Mouse (Mus musculus): ENCODE measurements around the gene Edn2.

Gene Edn2

GRCm38 (mm10) chr4:120161166-120161949 is at the start of gene Edn2:
TSS of gene Edn2 (plus strand) at chr4:120161206.
- no peak for DNase-seq (ENCODE audit: extremely low read depth, low read depth, low spot score)

GRCm38 (mm10) chr4:120115516-120115915 is 45.5 kb upstream of the Edn2 start:
- no peak for DNase-seq (ENCODE audit: extremely low read depth, low read depth, low spot score)

GRCm38 (mm10) chr4:120116312-120116711 is 44.7 kb upstream of the Edn2 start:
- DNase-seq (ENCODE audit: extremely low read depth, low read depth, low spot score), result no peak

GRCm38 (mm10) chr4:120120276-120120675 is 40.7 kb upstream of the Edn2 start:
- DNase-seq (ENCODE audit: extremely low read depth, low read depth, low spot score), result no peak

- no peak for DNase-seq (ENCODE audit: extremely low read depth, low read depth, low spot score)
These were observed 36.4 kb upstream of the Edn2 start for GRCm38 (mm10) chr4:120124656-120125055.

GRCm38 (mm10) chr4:120126047-120126446 is 35.0 kb upstream of the Edn2 start:
- no peak for DNase-seq (ENCODE audit: extremely low read depth, low read depth, low spot score)

- DNase-seq (ENCODE audit: extremely low read depth, low read depth, low spot score), result no peak
These were observed 33.7 kb upstream of the Edn2 start for GRCm38 (mm10) chr4:120127333-120127732.

- DNase-seq (ENCODE audit: extremely low read depth, low read depth, low spot score), result no peak
These were observed 33.0 kb upstream of the Edn2 start for GRCm38 (mm10) chr4:120128033-120128432.

GRCm38 (mm10) chr4:120129233-120129885 is 31.6 kb upstream of the Edn2 start:
- DNase-seq (ENCODE audit: extremely low read depth, low read depth, low spot score), result no peak

GRCm38 (mm10) chr4:120130926-120131325 is 30.1 kb upstream of the Edn2 start:
- DNase-seq (ENCODE audit: extremely low read depth, low read depth, low spot score), result no peak

- no peak for DNase-seq (ENCODE audit: extremely low read depth, low read depth, low spot score)
These were observed 29.4 kb upstream of the Edn2 start for GRCm38 (mm10) chr4:120131441-120132220.

- no peak for DNase-seq (ENCODE audit: extremely low read depth, low read depth, low spot score)
These were observed 26.8 kb upstream of the Edn2 start for GRCm38 (mm10) chr4:120134223-120134622.

- no peak for DNase-seq (ENCODE audit: extremely low read depth, low read depth, low spot score)
These were observed 19.2 kb upstream of the Edn2 start for GRCm38 (mm10) chr4:120141810-120142209.

- DNase-seq (ENCODE audit: extremely low read depth, low read depth, low spot score), result no peak
These were observed 18.1 kb upstream of the Edn2 start for GRCm38 (mm10) chr4:120142905-120143304.

- no peak for DNase-seq (ENCODE audit: extremely low read depth, low read depth, low spot score)
These were observed 16.7 kb upstream of the Edn2 start for GRCm38 (mm10) chr4:120144343-120144742.

- DNase-seq (ENCODE audit: extremely low read depth, low read depth, low spot score), result no peak
These were observed 15.1 kb upstream of the Edn2 start for GRCm38 (mm10) chr4:120145931-120146330.

GRCm38 (mm10) chr4:120148291-120149141 is 12.5 kb upstream of the Edn2 start:
- no peak for DNase-seq (ENCODE audit: extremely low read depth, low read depth, low spot score)

- no peak for DNase-seq (ENCODE audit: extremely low read depth, low read depth, low spot score)
These were observed 11.9 kb upstream of the Edn2 start for GRCm38 (mm10) chr4:120149142-120149524.

GRCm38 (mm10) chr4:120150345-120150920 is 10.6 kb upstream of the Edn2 start:
- no peak for DNase-seq (ENCODE audit: extremely low read depth, low read depth, low spot score)

GRCm38 (mm10) chr4:120151906-120152305 is 9.1 kb upstream of the Edn2 start:
- no peak for DNase-seq (ENCODE audit: extremely low read depth, low read depth, low spot score)
